Mouse (Mus musculus) thymus, adult 2 months (tissue): ENCODE measurements around the gene Swi5. TPM values are rescaled to one million over a fixed set of nuclear protein-coding genes. Genes with fewer than 3 reads are reported as not detected.

Experiments
- DNase-seq: peaks from one replicate; pipeline ENCODE4 v3.0.0; 2021
- H3K27ac ChIP-seq: fragments of 200-500 bp; 2 replicates; pipeline ENCODE4 v1.5.1; 2012; ENCODE audit warnings: low read length, control low read depth; ENCODE audit not compliant: control insufficient read depth, insufficient read depth
- H3K27me3 ChIP-seq: fragments of 200-500 bp; 2 replicates; pipeline ENCODE4 v1.6.1; 2012; ENCODE audit warnings: mild to moderate bottlenecking, low read length, moderate library complexity, mixed read lengths; ENCODE audit not compliant: control insufficient read depth, insufficient read depth
- H3K36me3 ChIP-seq: fragments of 200-500 bp; 2 replicates; pipeline ENCODE4 v1.6.1; 2012; ENCODE audit warnings: mild to moderate bottlenecking, low read length, moderate library complexity; ENCODE audit not compliant: control insufficient read depth, insufficient read depth
- H3K4me1 ChIP-seq: fragments of 200-500 bp; replicated peaks from 2 replicates; pipeline ENCODE4 v1.6.1; 2012; ENCODE audit warnings: low read length; ENCODE audit not compliant: control insufficient read depth, insufficient read depth
- H3K4me3 ChIP-seq: fragments of 200-500 bp; 2 replicates; pipeline ENCODE4 v1.5.1; 2012; ENCODE audit warnings: mild to moderate bottlenecking, low read length, control low read depth, moderate library complexity; ENCODE audit not compliant: control insufficient read depth, insufficient read depth
- CTCF ChIP-seq: fragments of 200-500 bp; IDR thresholded peaks from 2 replicates; pipeline ENCODE4 v1.5.1; 2012; ENCODE audit warnings: mild to moderate bottlenecking, control low read depth, low read length, moderate library complexity, borderline replicate concordance; ENCODE audit not compliant: control insufficient read depth, poor library complexity, insufficient read depth; ENCODE audit errors: extremely low read depth
- POLR2A ChIP-seq: fragments of 200-500 bp; IDR thresholded peaks from 2 replicates; pipeline ENCODE4 v1.6.1; 2012; ENCODE audit warnings: mild to moderate bottlenecking, low read length, control low read depth, moderate library complexity; ENCODE audit not compliant: control insufficient read depth, poor library complexity, insufficient read depth; ENCODE audit errors: extremely low read depth
- WGBS: fragments of 180-500 bp; shearing (Covaris S2); methylation state at CpG from one replicate; pipeline ENCODE4 v1.1.7; 2018; 5-methylcytosine and 5-hydroxymethylcytosine counted together
- polyA plus RNA-seq: library from polyadenylated mRNA; depleted of rRNA; stranded (reverse); fragments of >200 nt; gene quantifications from 2 replicates; pipeline ENCODE4 v1.2.3, GENCODE M21; 2012

Gene Swi5
- polyA plus RNA-seq, 1 experiment, result 168 TPM

DNA sequence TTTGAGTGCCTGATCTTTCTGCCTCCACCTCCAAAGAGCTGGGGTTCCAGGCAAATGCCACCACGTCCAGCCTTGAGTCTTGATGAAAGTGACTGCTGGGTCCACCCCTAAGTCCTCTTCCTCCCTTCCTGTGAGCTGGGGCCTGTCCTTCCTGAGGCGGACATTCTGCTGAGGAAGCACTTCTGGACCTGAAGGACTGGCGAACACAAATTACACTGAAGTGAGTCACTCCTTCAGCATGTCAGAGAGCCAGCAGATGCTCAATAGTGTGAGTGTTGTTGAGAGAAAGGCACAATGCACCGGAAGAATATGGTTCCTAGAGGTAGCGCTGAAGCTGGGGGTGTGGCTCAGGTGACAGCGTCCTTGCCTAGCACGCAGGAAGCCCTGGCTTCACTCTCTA lies 37.5 kb upstream of the Swi5 start:
- no peak overlapping the region for H3K27ac ChIP-seq
- no peak overlapping the region for H3K4me3 ChIP-seq
- no peaks in the 10 kb centered on the region for H3K36me3 ChIP-seq
- DNase-seq, result no peak
- TF ChIP-seq POLR2A (no peak), CTCF (no peak)
- H3K4me1 ChIP-seq, result no peaks in the 10 kb centered on the region
- 0 out of 2 replicates have a peak, but pooled peaks cover 2% of the 10 kb centered on the region for H3K27me3 ChIP-seq
- WGBS, result 66% methylated on average over 7 of the region's 7 CpGs

GRCm38 (mm10) chr2:32324322-32324721 lies 36.4 kb upstream of the Swi5 start:
- Histone ChIP-seq H3K36me3 (no peaks in the 10 kb centered on the region), H3K4me3 (no peak overlapping the region), H3K27ac (no peak overlapping the region), H3K4me1 (no peaks in the 10 kb centered on the region), H3K27me3 (0 out of 2 replicates have a peak, but pooled peaks cover 2% of the 10 kb centered on the region)
- TF ChIP-seq CTCF, result no peak
- WGBS, result 65% methylated on average over 4 of the region's 4 CpGs
- DNase-seq, result no peak

- WGBS, result 88% methylated on average over 7 of the region's 7 CpGs
- no peaks in the 10 kb centered on the region for H3K36me3 ChIP-seq
- no peak overlapping the region for H3K27ac ChIP-seq
- no peak overlapping the region for H3K4me3 ChIP-seq
- no peak for DNase-seq
- H3K4me1 ChIP-seq, result no peaks in the 10 kb centered on the region
- TF ChIP-seq CTCF (no peak), POLR2A (no peak)
- H3K27me3 ChIP-seq, result peaks cover 2% of the 10 kb centered on the region; the same call in 1 of the 2 replicates
Observed at GRCm38 (mm10) chr2:32322754-32323741, 35.2 kb upstream of the Swi5 start.

GRCm38 (mm10) chr2:32321591-32322298 lies 33.9 kb upstream of the Swi5 start:
- peaks cover 2% of the 10 kb centered on the region; the same call in 1 of the 2 replicates for H3K27me3 ChIP-seq

DNA sequence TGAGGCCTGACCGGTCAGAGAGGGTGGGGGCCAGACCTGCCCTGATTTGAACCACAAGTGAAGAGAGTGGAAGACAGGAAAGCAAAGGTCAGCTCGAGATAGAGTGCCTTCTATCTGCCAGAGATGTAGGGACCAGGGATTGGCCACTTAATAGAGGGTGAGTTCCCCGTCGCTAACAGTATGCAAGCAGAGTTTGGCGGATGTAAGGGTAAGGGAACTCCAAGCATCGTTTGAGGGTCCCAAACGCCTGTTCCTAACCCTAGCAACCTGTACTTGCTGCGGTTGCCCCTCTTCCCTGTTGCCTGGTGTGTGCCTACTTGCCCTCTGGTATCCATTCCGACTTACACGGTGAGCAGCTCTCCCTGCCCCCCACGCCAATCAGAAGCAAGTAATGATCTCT lies 32.8 kb upstream of the Swi5 start:
- H3K27me3 ChIP-seq, result peaks cover 2% of the 10 kb centered on the region; the same call in 1 of the 2 replicates

More at GRCm38 (mm10) chr2:32321591-32322298, 33.9 kb upstream of the Swi5 start:
- TF ChIP-seq CTCF, result no peak
- no peak for TF ChIP-seq POLR2A
- WGBS, result 78% methylated on average over 9 of the region's 9 CpGs
- Histone ChIP-seq H3K36me3 (no peaks in the 10 kb centered on the region), H3K4me1 (no peaks in the 10 kb centered on the region), H3K4me3 (no peak overlapping the region), H3K27ac (no peak overlapping the region)
- no peak for DNase-seq

More for the DNA sequence above, 32.8 kb upstream of the Swi5 start:
- Histone ChIP-seq H3K27ac (no peak overlapping the region), H3K4me3 (no peak overlapping the region), H3K36me3 (no peaks in the 10 kb centered on the region), H3K4me1 (no peaks in the 10 kb centered on the region)
- WGBS, result 87% methylated on average over 11 of the region's 11 CpGs
- no peak for DNase-seq
- no peak for TF ChIP-seq POLR2A
- TF ChIP-seq CTCF, result no peak
